ENCODE assay signal across 8 mouse cellular contexts in the genomic region with DNA sequence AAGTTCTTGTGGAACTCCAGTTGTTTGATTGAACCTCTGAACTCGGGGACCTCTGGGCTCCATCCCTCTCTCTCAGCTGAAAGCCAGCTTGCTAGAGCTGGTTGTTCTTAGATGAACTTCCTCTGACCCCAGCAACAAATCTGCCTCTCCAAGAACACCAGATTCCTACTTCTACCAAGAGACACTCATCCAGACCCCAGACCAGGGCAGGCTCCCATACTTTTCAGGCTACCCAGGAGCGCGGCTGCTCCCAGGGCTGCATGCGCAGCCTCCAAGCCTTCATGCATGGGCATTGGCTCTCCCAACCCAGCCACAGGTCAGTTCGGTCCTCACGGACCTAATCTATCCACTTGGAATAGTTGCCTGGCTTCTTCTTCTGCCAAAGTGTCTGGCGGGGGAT. TPM values are rescaled to one million over a fixed set of nuclear protein-coding genes. Genes with fewer than 3 reads are reported as not detected.
DNase-seq lines count a peak whose midpoint lies in the region; ATAC-seq and TF ChIP-seq lines count a peak whose summit lies in the region.

A gene (plus strand): TSS at position 217 of the 400 bp plus-strand sequence.

- in situ Hi-C loops in ES-E14 (cut with MboI; ENCODE audit: low sequenced_read_pairs in 2 of 2, unreplicated experiment in 2 of 2) = no loop called here

- no peaks in the 10 kb centered on the region for H3K9me3 ChIP-seq in ES-E14 (ENCODE audit: control insufficient read depth, insufficient read depth, low read depth, low read length)
- no peaks in the 10 kb centered on the region for H3K9me3 ChIP-seq in heart, embryonic 14.5 days (ENCODE audit: control insufficient read depth, low read length)
- H3K9me3 ChIP-seq in stomach, embryonic 14.5 days (ENCODE audit: control insufficient read depth, low read depth, low read length) = no peaks in the 10 kb centered on the region

- no peaks in the 10 kb centered on the region for H3K36me3 ChIP-seq in ES-E14 (ENCODE audit: control insufficient read depth, insufficient read depth, low read length, poor library complexity, severe bottlenecking)
- H3K36me3 ChIP-seq in heart, embryonic 14.5 days (ENCODE audit: control insufficient read depth, insufficient read depth, low read length) = no peaks in the 10 kb centered on the region
- H3K36me3 ChIP-seq in stomach, embryonic 14.5 days (ENCODE audit: control insufficient read depth, insufficient read depth, low read length) = no peaks in the 10 kb centered on the region

- no peak within 1 kb of the TSS for H3K9ac ChIP-seq in ES-E14 (ENCODE audit: insufficient read depth, low read depth, low read length, poor library complexity, severe bottlenecking)
- H3K9ac ChIP-seq in heart, embryonic 14.5 days (ENCODE audit: low read length) = peak within 1 kb of the TSS; percentile 21; the same call in 1 of the 2 replicates
- H3K9ac ChIP-seq in stomach, embryonic 14.5 days (replicated peaks; ENCODE audit: low read depth, low read length) = no peak within 1 kb of the TSS

- H3K4me1 ChIP-seq in ES-E14 (ENCODE audit: control insufficient read depth in 2 of 2, insufficient read depth in 2 of 2, low read length in 2 of 2, poor library complexity in 1 of 2) = no peaks in the 10 kb centered on the region
- H3K4me1 ChIP-seq in heart, embryonic 14.5 days (ENCODE audit: control insufficient read depth in 2 of 2, insufficient read depth in 2 of 2, low read length in 2 of 2) = peaks cover 3 to 7% of the 10 kb centered on the region in 2 experiments
- peaks cover 11% of the 10 kb centered on the region for H3K4me1 ChIP-seq in stomach, embryonic 14.5 days (ENCODE audit: control insufficient read depth, insufficient read depth, low read length)

- no peak for DNase-seq in gastrocnemius, postnatal 14 days
- DNase-seq in gastrocnemius, adult 18-20 months (ENCODE audit: low spot score) = no peak
- DNase-seq in ES-E14 (ENCODE audit: low read depth, low spot score) = no peak
- DNase-seq in left cerebral cortex, postnatal 25 days (ENCODE audit: low spot score in 2 of 2) = no peak
- DNase-seq in cerebellum, adult 9-10 months = no peak

- no peaks in the 10 kb centered on the region for H3K27me3 ChIP-seq in heart, embryonic 14.5 days (ENCODE audit: control insufficient read depth, insufficient read depth, low read length)
- H3K27me3 ChIP-seq in stomach, embryonic 14.5 days (ENCODE audit: control insufficient read depth, insufficient read depth, low read length) = no peaks in the 10 kb centered on the region

- H3K4me2 ChIP-seq in heart, embryonic 14.5 days (ENCODE audit: low read length) = no peak within 1 kb of the TSS
- no peak within 1 kb of the TSS for H3K4me2 ChIP-seq in stomach, embryonic 14.5 days (replicated peaks; ENCODE audit: low read depth, low read length)

- H3K4me3 ChIP-seq in ES-E14 (ENCODE audit: insufficient read depth in 1 of 2, low read depth in 1 of 2, low read length in 2 of 2, poor library complexity in 1 of 2, severe bottlenecking in 1 of 2) = no peak within 1 kb of the TSS
- H3K4me3 ChIP-seq in heart, embryonic 14.5 days (ENCODE audit: control insufficient read depth in 1 of 2, insufficient read depth in 1 of 2, low read depth in 1 of 2, low read length in 2 of 2) = no peak within 1 kb of the TSS
- no peak within 1 kb of the TSS for H3K4me3 ChIP-seq in stomach, embryonic 14.5 days (ENCODE audit: low read depth, low read length)

- intact Hi-C loops in gastrocnemius, postnatal 14 days (cut with DNase I; ENCODE audit: low total_unique reads) = no loop called here
- intact Hi-C loops in left cerebral cortex, postnatal 25 days (cut with DNase I) = no loop called here

- no peak for ATAC-seq in heart, embryonic 14.5 days (ENCODE audit: insufficient number of reproducible peaks, insufficient read depth, low FRiP score, low read depth)
- ATAC-seq in stomach, embryonic 14.5 days (ENCODE audit: insufficient number of reproducible peaks, insufficient read depth, low FRiP score, low read depth) = no peak
- no peak for ATAC-seq in inflammation-experienced regulatory T-cells, adult 6 months

- 49% methylated on average over 7 of the region's 7 CpGs for WGBS in heart, embryonic 14.5 days
- WGBS in stomach, embryonic 14.5 days = 48% methylated on average over 7 of the region's 7 CpGs

- H3K27ac ChIP-seq in ES-E14 (ENCODE audit: insufficient read depth, low read depth, low read length, poor library complexity, severe bottlenecking) = no peak within 1 kb of the TSS
- no peak within 1 kb of the TSS for H3K27ac ChIP-seq in heart, embryonic 14.5 days (replicated peaks in 1 of 2; ENCODE audit: control insufficient read depth in 1 of 2, insufficient read depth in 1 of 2, low read depth in 2 of 2, low read length in 2 of 2)
- peak within 1 kb of the TSS; percentile 21; the same call in 1 of the 2 replicates for H3K27ac ChIP-seq in stomach, embryonic 14.5 days (ENCODE audit: low read length)

TF ChIP-seq in ES-E14, 5 proteins besides CTCF, POLR2A, EP300 and RAD21:
- TF ChIP-seq CHD2 (IDR thresholded peaks at IDR 0.05; ENCODE audit: low read depth, low read length) = no peak
- no peak for TF ChIP-seq ZNF384 (IDR thresholded peaks at IDR 0.05; ENCODE audit: low read depth, low read length)
- no peak for TF ChIP-seq ZC3H11A (IDR thresholded peaks at IDR 0.05; ENCODE audit: borderline replicate concordance, low read depth, low read length)
- TF ChIP-seq HCFC1 (IDR thresholded peaks at IDR 0.05; ENCODE audit: borderline replicate concordance, insufficient read depth, low read length) = no peak
- no peak for TF ChIP-seq MAFK (IDR thresholded peaks at IDR 0.05; ENCODE audit: insufficient read depth, low read depth, low read length)

RNA-seq across cellular contexts. Expression of the gene that starts here (rescaled TPM):
- 100 to 1,000 TPM in 1 of 2 experiments, 10 to 100 TPM in 1; 64.5 to 101 TPM for total RNA-seq in gastrocnemius, postnatal 14 days (2021)
- total RNA-seq in gastrocnemius, adult 18-20 months (2021) = 1 to 10 TPM; 1.8 to 3.2 TPM
- total RNA-seq in ES-E14 (2012; rRNA removed) = 107 and 223 TPM in 2 replicates
- 2,556 and 2,705 TPM in 2 replicates for polyA plus RNA-seq in heart, embryonic 14.5 days (2014; fragmentation: Nextera tagmentation; extraction: Ambion mirVana)
- 100 to 1,000 TPM; 120 to 124 TPM for total RNA-seq in left cerebral cortex, postnatal 25 days (2021)
- 1,146 and 1,247 TPM in 2 replicates for polyA plus RNA-seq in stomach, embryonic 14.5 days (2014; fragmentation: Nextera tagmentation; extraction: Ambion mirVana)
- 1 to 10 TPM in 2 of 3 experiments, under 1 TPM in 1; 0.82 to 1.7 (median 1.5) TPM for polyA plus RNA-seq in inflammation-experienced regulatory T-cells, adult 6 months (2017; shearing (Covaris generic))

Comparison
In these comparisons a context has a peak if more than half of its experiments do, and no peak if none do; other contexts are left out.
1. RNA of the gene that starts here (total RNA-seq): 107 to 223 TPM in ES-E14, 120 to 124 TPM in left cerebral cortex, postnatal 25 days and 64.5 to 101 TPM in gastrocnemius, postnatal 14 days; 1.8 to 3.2 TPM in gastrocnemius, adult 18-20 months; every median in the first group is over 10 times any median in the second.
2. RNA of the gene that starts here (polyA plus RNA-seq): 2,556 to 2,705 TPM in heart, embryonic 14.5 days and 1,146 to 1,247 TPM in stomach, embryonic 14.5 days; 0.82 to 1.7 TPM in inflammation-experienced regulatory T-cells, adult 6 months; every median in the first group is over 100 times any median in the second.